Mouse (Mus musculus): ENCODE measurements around the gene Ppp3ca. TPM values are rescaled to one million over a fixed set of nuclear protein-coding genes. Genes with fewer than 3 reads are reported as not detected.

The Ppp3ca gene
- 33.8 and 37.8 TPM in 2 replicates for polyA plus RNA-seq (2012; rRNA removed)

GRCm38 (mm10) chr3:136670110-136670359 lies at the start of gene Ppp3ca:
Ppp3ca (plus strand) TSS chr3:136670124.

